Mouse (Mus musculus): ENCODE results near the gene Gja10. TPM values are rescaled to one million over a fixed set of nuclear protein-coding genes. Genes with fewer than 3 reads are reported as not detected.
A peak's percentile ranks its signal among the peaks of the same experiment; 100 is the strongest.

The Gja10 gene
- total RNA-seq, 2 experiments from 2014 or later, result not detected

DNA sequence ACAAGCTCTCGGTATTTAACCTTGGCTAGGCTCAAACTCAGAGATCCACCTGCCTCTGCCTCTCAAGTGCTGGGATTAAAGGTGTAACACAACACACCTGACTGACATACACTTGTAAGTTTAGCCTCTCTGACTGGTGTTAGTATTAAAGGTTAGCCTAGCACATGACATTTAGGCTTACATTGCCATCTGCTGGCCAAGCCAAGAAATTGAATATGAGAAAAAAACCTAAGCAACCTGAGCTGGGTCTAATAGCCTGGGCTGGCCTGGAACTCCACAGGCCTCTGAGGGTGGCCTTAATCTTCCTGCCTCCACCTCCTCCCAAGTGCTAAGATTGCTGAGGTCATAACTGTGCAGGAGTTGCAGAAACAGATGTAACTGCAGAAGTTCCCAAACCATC lies 30.4 kb downstream of the Gja10 start:
- intact Hi-C loops (cut with DNase I), result loop anchor here (1.0 to 5.0 kb wide), 4 partner anchors 330 to 600 kb away; no protein-coding TSS in a partner anchor
- TF ChIP-seq CTCF (IDR thresholded peaks at IDR 0.05), result peak; percentile 76
- DNase-seq (ENCODE audit: extremely low spot score in 1 of 2, low spot score in 2 of 2), result peak; percentile 38 to 42
- H3K4me3 ChIP-seq, result no peak overlapping the region
- no peak overlapping the region; the same call in 1 of the 2 replicates for H3K27ac ChIP-seq

DNA sequence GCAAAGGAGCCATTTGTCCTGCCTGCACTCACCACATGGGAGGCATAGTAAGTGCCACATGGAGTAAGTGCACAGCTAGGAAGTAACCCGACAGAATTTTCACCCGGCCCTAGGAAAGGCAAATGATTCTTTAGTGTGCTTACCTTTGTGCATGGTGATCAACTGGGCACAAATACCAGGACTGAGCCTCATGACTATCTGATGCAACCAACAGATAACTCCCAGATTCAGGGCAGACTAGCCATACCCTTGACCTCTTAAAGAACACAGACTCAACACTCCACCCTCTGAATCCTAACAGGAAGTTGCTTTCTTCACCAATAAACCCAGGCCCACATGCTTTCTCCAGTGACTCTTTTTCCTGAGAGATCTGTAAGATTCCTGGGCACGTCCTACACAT lies 31.1 kb downstream of the Gja10 start:
- DNase-seq (ENCODE audit: extremely low spot score in 1 of 2, low spot score in 2 of 2), result no peak
- H3K4me3 ChIP-seq, result no peak overlapping the region
- no peak for TF ChIP-seq CTCF (IDR thresholded peaks at IDR 0.05)
- intact Hi-C loops (cut with DNase I), result loop anchor here (5.0 kb wide), 3 partner anchors 329 to 599 kb away; no protein-coding TSS in a partner anchor
- H3K27ac ChIP-seq, result no peak overlapping the region; the same call in 1 of the 2 replicates

DNA sequence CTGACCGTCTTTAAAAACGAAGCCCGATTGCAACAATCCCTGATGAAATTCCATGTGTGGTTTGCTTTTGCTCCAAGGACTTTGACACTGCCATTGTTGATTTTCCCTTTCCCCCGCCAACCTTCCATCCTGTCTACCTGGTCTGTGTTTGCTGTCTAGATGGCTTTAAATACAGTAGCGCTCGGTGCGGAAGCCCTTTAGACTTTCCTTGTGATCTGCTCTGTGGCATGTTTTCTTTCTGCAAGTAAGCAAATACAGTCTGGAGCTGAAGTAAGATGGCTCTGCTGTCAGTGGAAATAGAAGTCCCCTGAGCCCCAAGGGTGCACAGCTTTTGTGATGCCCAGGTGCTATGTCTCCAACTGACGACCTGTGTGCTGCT lies 31.6 kb downstream of the Gja10 start:
- intact Hi-C loops (cut with DNase I), result loop anchor here (5.0 kb wide), 3 partner anchors 329 to 599 kb away; no protein-coding TSS in a partner anchor
- Histone ChIP-seq H3K4me3 (no peak overlapping the region), H3K27ac (peak overlapping the region; percentile 45; the same call in 1 of the 2 replicates)
- TF ChIP-seq CTCF (IDR thresholded peaks at IDR 0.05), result no peak
- no peak for DNase-seq (ENCODE audit: extremely low spot score in 1 of 2, low spot score in 2 of 2)

DNA sequence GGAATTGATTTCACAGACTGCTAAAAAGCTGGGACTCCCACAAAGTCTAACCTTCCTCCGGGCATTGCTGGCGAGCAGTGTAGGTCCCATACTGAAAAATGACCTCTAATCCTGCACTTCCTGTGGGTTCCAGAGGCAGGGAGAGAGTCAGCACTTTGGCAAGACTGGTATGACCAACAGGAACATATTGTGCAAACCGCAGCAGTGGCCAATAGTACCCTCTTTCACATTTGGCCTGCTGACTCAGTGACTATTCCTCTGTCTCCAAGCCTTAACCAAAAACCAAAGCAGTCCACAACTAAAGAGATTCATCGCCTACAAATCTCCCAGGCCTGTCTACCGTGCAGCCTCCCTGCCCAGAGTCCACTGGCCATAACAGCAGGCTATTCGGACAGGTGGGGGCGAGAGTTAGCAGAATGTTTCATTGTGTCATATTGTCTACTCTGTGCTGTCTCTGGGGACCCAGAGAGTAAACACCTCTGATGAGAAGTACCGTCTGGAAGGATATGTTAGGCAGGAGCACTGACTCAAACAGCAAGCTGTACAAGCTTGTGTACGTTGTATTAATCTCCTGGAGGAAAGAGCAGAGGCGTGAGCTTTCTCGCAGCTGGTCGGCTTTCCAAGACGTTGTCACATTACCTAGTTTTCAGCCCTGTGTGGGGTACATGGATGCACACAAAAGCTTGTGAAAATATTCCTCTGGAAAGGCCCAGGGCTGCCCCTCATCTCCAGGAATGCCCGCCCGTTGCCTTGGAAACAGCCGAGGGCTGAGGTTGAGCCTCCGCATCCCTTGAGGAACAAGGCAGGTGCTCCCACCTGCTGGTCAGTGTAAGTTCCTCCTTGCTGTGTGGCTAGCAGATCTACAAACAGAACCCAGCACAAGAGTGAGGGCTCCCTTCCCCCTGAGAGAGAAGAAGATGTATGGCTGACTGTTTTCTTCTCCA lies 32.3 kb downstream of the Gja10 start:
- peak; percentile 49 to 53 for DNase-seq (ENCODE audit: extremely low spot score in 1 of 2, low spot score in 2 of 2)
- H3K27ac ChIP-seq, result peak overlapping the region; percentile 45
- peak; percentile 33 for TF ChIP-seq CTCF (IDR thresholded peaks at IDR 0.05)
- intact Hi-C loops (cut with DNase I), result loop anchor here (5.0 kb wide), 3 partner anchors 328 to 598 kb away; no protein-coding TSS in a partner anchor
- H3K4me3 ChIP-seq, result no peak overlapping the region

DNA sequence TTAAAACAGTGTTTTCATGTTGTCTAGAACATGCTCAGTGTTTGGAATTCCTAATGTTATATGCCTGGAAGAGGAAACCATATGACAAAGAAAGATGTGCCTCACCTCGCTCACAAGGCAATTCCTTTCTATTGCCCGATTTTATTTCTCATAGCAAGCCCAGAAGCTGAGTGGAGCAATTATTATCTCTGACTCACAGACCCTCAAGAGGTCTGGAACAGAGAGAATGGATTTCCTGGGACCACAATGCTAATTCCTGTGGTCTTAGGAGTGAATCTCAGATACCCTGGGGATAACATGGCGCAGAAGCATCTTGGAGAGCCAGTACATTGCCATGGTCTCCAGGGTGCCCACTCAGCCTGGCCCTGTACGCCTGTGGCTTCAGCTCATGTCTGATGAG lies 33.5 kb downstream of the Gja10 start:
- no peak for DNase-seq (ENCODE audit: extremely low spot score in 1 of 2, low spot score in 2 of 2)
- TF ChIP-seq CTCF (IDR thresholded peaks at IDR 0.05), result no peak
- intact Hi-C loops (cut with DNase I), result no loop called here
- H3K27ac ChIP-seq, result no peak overlapping the region; the same call in 1 of the 2 replicates
- H3K4me3 ChIP-seq, result no peak overlapping the region

DNA sequence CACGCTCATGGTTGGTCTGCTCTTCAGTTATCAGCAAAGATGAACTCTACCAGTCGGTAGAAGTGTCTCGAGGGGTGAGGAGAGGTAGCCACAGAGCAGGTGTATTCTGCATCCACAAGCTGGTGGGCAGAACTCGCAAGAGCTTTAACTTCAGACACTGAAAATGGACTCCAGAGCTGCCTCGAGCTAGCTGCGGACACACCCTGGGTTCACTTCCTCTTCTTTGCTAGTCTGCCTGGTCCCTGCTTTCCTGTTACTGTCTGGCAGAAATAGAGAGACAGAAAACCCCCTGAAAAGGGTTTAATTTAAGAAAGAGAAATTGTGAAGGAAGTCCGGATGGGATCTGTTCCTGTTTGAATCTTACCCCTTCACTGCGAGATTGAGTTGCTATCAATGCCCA lies 37.6 kb downstream of the Gja10 start:
- no peak for DNase-seq (ENCODE audit: extremely low spot score in 1 of 2, low spot score in 2 of 2)
- Histone ChIP-seq H3K27ac (peak overlapping the region; percentile 50; the same call in 1 of the 2 replicates), H3K4me3 (no peak overlapping the region)
- intact Hi-C loops (cut with DNase I), result no loop called here
- no peak for TF ChIP-seq CTCF (IDR thresholded peaks at IDR 0.05)

DNA sequence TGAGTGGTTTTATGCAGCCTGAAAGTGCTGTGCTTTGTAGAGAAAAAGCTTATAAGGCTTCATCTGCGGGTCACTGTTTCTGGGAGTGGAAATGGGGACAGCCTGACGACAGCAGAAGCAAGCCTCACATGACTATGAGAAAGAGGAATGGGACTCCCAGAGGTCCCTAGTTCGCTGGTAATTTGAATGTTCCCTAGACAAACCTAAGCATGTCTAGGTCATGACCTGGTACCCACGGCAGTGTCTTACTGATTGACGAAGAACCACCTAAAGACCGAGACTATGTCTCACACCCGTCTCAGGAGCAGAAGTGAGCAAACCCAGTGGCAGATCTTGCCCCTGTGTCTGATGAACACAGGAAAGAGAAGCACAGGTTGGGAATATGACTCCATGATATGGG lies 38.1 kb downstream of the Gja10 start:
- H3K27ac ChIP-seq, result no peak overlapping the region
- no peak for TF ChIP-seq CTCF (IDR thresholded peaks at IDR 0.05)
- H3K4me3 ChIP-seq, result no peak overlapping the region
- no peak for DNase-seq (ENCODE audit: extremely low spot score in 1 of 2, low spot score in 2 of 2)
- intact Hi-C loops (cut with DNase I), result no loop called here

DNA sequence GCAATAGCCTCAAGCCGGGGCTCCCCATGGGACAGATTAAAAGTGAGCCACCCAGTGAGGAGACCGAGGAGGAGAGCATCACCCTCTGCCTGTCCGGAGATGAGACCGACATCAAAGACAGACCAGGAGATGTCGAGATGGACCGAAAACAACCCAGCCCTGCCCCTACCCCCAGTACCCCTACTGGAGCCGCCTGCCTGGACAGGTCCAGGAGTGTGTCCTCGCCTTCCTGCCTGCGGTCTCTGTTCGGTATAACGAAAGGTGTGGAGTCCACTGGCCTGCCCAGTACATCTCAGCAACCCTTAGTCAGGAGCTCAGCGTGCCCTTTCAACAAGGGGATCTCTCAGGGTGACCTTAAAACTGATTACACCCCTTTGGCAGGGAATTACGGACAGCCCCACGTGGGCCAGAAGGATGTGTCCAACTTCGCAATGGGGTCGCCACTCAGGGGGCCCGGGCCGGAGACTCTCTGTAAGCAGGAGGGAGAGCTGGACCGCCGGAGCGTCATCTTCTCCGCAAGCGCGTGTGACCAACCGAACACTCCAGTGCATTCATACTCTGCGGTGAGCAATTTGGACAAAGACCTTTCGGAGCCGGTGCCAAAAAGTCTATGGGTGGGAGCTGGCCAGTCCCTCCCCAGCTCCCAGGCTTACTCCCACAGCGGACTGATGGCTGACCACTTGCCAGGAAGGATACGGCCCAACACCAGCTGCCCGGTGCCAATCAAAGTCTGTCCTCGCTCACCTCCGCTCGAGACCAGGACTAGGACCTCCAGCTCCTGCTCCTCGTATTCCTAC lies 40.0 kb downstream of the Gja10 start:
- peak overlapping the region; percentile 65 for H3K27ac ChIP-seq
- intact Hi-C loops (cut with DNase I), result no loop called here
- no peak overlapping the region for H3K4me3 ChIP-seq
- DNase-seq (ENCODE audit: extremely low spot score in 1 of 2, low spot score in 2 of 2), result no peak
- no peak for TF ChIP-seq CTCF (IDR thresholded peaks at IDR 0.05)

DNA sequence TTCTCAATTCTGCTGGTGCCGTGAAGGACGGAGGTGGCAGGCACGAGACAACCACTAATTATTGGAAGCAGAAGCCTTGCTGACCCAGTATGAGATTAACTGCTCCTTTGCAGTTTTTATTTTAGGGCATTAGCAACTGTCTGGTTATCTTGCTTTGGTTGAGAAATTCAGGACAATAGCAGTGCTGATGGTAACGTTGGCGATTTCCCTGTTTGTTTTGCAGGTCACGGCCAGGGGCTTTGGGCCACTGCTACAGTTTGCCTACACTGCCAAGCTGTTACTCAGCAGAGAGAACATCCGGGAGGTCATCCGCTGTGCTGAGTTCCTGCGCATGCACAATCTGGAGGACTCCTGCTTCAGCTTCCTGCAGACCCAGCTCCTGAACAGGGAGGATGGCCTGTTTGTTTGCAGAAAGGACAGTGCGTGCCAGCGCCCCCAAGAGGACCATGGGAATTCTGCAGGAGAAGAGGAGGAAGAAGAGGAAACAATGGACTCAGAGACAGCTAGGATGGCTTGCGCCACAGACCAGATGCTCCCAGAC lies 40.9 kb downstream of the Gja10 start:
- Histone ChIP-seq H3K27ac (peak overlapping the region; percentile 65), H3K4me3 (no peak overlapping the region)
- intact Hi-C loops (cut with DNase I), result no loop called here
- TF ChIP-seq CTCF (IDR thresholded peaks at IDR 0.05), result peak; percentile 52
- peak; percentile 41 to 59 for DNase-seq (ENCODE audit: extremely low spot score in 1 of 2, low spot score in 2 of 2)

DNA sequence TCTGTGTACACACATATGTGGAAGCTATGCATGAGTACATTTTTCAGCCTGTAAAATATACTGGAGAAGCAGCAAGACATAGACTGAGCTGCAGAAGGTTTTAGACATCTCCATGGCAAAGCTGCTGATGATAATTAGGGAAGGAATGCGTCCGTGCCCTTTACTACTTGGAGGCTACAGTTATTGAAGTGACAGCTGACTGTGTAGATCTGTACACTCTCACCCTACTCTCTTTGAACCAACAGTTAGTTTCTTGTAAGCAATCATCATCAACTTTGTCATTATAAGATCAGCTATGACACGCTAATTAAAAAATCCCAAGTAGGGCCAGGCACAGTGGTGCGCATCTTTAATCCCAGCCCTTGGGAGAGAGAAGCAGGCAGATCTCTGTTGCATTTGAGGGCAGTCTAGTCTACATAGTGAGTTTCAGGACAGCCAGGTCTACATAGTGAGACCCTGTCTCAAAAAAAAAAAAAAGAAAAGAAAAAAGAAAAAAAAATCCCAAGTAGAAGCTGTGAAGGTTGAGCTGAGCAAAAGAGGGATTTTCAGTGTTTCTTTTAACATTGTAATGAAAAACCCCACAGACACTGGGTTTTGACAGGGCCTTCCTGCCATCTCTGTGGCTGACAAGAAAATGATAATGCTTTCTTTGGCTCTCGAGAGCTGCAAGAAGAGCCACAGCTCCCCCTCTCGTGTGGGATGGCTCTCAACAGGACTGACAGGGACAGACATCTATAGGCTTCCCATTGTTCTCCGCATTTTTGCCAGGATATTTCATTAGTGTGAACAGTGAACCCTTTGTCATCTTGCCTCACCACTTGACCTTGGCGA lies 41.6 kb downstream of the Gja10 start:
- DNase-seq (ENCODE audit: extremely low spot score in 1 of 2, low spot score in 2 of 2), result no peak
- intact Hi-C loops (cut with DNase I), result no loop called here
- H3K4me3 ChIP-seq, result no peak overlapping the region
- TF ChIP-seq CTCF (IDR thresholded peaks at IDR 0.05), result peak; percentile 18
- H3K27ac ChIP-seq, result peak overlapping the region; percentile 65

DNA sequence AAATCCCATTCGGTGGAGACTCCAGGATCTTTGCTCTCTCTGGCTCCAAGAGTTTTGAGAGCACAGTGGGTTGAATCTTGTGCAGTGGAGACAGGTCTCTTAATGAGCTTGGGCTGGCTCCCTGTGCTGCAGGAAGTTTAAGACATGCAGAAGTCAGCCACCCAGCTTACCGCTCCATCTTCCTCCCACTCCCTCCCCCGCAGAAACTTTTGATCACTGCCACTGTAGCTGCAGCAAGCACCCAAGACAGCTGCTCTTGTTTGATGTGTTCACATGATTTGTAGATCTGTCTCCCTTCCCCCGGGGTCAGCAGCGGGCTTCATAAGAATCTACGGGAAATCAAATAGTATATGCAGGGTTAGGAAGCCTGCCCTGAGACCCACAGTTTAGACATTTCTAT lies 42.3 kb downstream of the Gja10 start:
- TF ChIP-seq CTCF (IDR thresholded peaks at IDR 0.05), result no peak
- intact Hi-C loops (cut with DNase I), result no loop called here
- DNase-seq (ENCODE audit: extremely low spot score in 1 of 2, low spot score in 2 of 2), result peak in 1 of 2 experiments; percentile 41
- Histone ChIP-seq H3K4me3 (no peak overlapping the region), H3K27ac (peak overlapping the region; percentile 65)

Measured in left cerebral cortex, adult 2 months (tissue).